Mouse (Mus musculus): ENCODE results near the gene Il31ra. TPM values are rescaled to one million over a fixed set of nuclear protein-coding genes. Genes with fewer than 3 reads are reported as not detected.

The Il31ra gene
- total RNA-seq, 2 experiments from 2014 or later, result 0.13 to 0.20 TPM

Other genes starting within 250 kb of the Il31ra start
- 100 to 1,000 TPM; 350 to 409 TPM for gene Il6st, start 130.3 kb downstream of the Il31ra start, total RNA-seq (2021)
- under 1 TPM; 0.50 to 0.86 TPM for gene Ddx4, start 58.1 kb upstream of the Il31ra start, total RNA-seq (2021)
- gene Slc38a9, start 66.4 kb upstream of the Il31ra start, total RNA-seq (2021), result 10 to 100 TPM; 16.6 to 22.1 TPM
- 100 to 1,000 TPM; 253 to 287 TPM for gene Plpp1, start 206.4 kb upstream of the Il31ra start, total RNA-seq (2021)

Data from adrenal gland, postnatal 36 days (tissue).